Mouse (Mus musculus) brain, embryonic 14.5 days (tissue): ENCODE data around the gene Cutc.

Source experiments
- CTCF ChIP-seq: fragments of 200-500 bp; IDR thresholded peaks from 2 replicates; pipeline ENCODE4 v1.5.1; 2012; ENCODE audit warnings: inconsistent platforms, mild to moderate bottlenecking, moderate library complexity, borderline replicate concordance; ENCODE audit not compliant: insufficient read depth, insufficient read length; ENCODE audit errors: extremely low read depth
- POLR2A ChIP-seq: fragments of 200-500 bp; IDR thresholded peaks from 2 replicates; pipeline ENCODE4 v1.6.1; 2012; ENCODE audit warnings: mild to moderate bottlenecking, inconsistent platforms, borderline replicate concordance; ENCODE audit not compliant: poor library complexity, insufficient read depth, insufficient read length, severe bottlenecking; ENCODE audit errors: extremely low read depth

DNA sequence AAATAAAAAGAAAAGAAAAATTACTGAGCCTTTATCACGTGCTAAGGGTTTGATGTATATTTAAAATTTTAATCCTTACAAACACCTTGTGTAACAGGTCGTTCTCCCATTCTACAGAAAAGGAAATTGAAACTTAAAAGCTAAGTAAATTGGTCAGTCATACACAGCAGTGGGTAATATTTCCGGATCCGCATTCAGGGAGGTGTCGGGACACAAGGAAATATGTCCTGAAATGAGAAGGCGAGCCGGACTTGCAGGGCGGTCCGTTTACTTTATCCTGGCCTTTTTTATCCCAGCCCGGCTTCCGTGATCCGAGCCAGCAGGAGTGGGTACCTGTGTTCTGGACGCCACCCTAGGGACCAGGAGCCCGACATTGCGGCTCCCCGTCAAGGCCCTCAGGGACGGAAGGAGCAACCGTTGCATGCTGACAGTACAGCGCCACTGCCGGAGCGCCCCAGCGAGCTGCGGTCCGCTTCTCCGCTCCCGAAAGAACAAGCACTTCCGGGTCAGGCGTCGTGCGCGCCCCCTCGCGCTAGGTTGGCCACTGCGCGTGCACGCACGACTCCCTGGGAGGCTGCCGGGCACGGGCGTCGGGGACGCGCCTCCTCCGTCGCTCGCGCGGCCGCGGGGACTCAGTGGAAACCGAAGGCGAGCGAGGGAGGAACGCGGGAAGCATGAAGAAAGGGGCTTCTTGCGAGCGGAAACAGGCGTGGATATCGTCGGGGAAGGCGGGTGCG is at the start of gene Cutc, which contains the start of gene Cox15:
- TF ChIP-seq CTCF (0 out of 2 replicates have a peak, but pooled peaks have one; percentile 11), POLR2A (peak; percentile 92)
